Mouse (Mus musculus) kidney, embryonic 14.5 days (tissue): Measurements from ENCODE around the gene Pitpnc1. TPM values are rescaled to one million over a fixed set of nuclear protein-coding genes. Genes with fewer than 3 reads are reported as not detected.

Source experiments
- ATAC-seq: fragments of 200-750 bp; cut with Nextera tagmentation; 2 replicates; pipeline ENCODE4 v1.8.0; 2017; ENCODE audit warnings: moderate number of reproducible peaks, mild to moderate bottlenecking, moderate TSS enrichment, moderate library complexity; ENCODE audit not compliant: low FRiP score, low TSS enrichment
- H3K27ac ChIP-seq: fragments of 300-500 bp; sonication (generic); 2 replicates; pipeline ENCODE4 v1.5.1; 2014; ENCODE audit warnings: low read depth, mild to moderate bottlenecking, low read length, moderate library complexity, mixed read lengths
- H3K27me3 ChIP-seq: fragments of 300-500 bp; sonication (generic); 2 replicates; pipeline ENCODE4 v1.6.1; 2014; ENCODE audit warnings: mild to moderate bottlenecking, low read length; ENCODE audit not compliant: control insufficient read depth, insufficient read depth
- H3K36me3 ChIP-seq: fragments of 300-500 bp; sonication (generic); 2 replicates; pipeline ENCODE4 v1.6.1; 2014; ENCODE audit warnings: low read length, mixed read lengths; ENCODE audit not compliant: control insufficient read depth, insufficient read depth
- H3K4me1 ChIP-seq: fragments of 300-500 bp; sonication (generic); 2 replicates; pipeline ENCODE4 v1.6.1; 2014; ENCODE audit warnings: low read length, mixed read lengths; ENCODE audit not compliant: control insufficient read depth, insufficient read depth
- H3K4me2 ChIP-seq: fragments of 300-500 bp; sonication (generic); replicated peaks from 2 replicates; pipeline ENCODE4 v1.6.1; 2014; ENCODE audit warnings: low read depth, mild to moderate bottlenecking, low read length
- H3K4me3 ChIP-seq: fragments of 300-500 bp; sonication (generic); 2 replicates; pipeline ENCODE4 v1.5.1; 2014; ENCODE audit warnings: mild to moderate bottlenecking, low read length
- H3K9ac ChIP-seq: fragments of 300-500 bp; sonication (generic); 2 replicates; pipeline ENCODE4 v1.6.1; 2014; ENCODE audit warnings: low read depth, mild to moderate bottlenecking, low read length, moderate library complexity
- H3K9me3 ChIP-seq: fragments of 300-500 bp; sonication (generic); 2 replicates; pipeline ENCODE4 v1.6.1; 2016; ENCODE audit warnings: low read length; ENCODE audit not compliant: control insufficient read depth
- WGBS: fragments of 180-500 bp; shearing (Covaris S2); extraction: QIAGEN DNeasy Blood & Tissue Kit; methylation state at CpG from one replicate; pipeline ENCODE4 v1.1.7; 2014; 5-methylcytosine and 5-hydroxymethylcytosine counted together
- polyA plus RNA-seq: library from polyadenylated mRNA; unstranded; fragments of >200 nt; fragmentation: Nextera tagmentation; extraction: Ambion mirVana; gene quantifications from 2 replicates; pipeline ENCODE4 v1.2.1, GENCODE M21; 2014

Pitpnc1 gene
- polyA plus RNA-seq, 1 experiment from 2014 or later, result 19.4 TPM

- Histone ChIP-seq H3K9me3 (no peaks in the 10 kb centered on the region), H3K4me3 (no peak overlapping the region), H3K36me3 (no peaks in the 10 kb centered on the region), H3K9ac (no peak overlapping the region), H3K27ac (no peak overlapping the region), H3K4me1 (peaks cover 16% of the 10 kb centered on the region), H3K27me3 (no peaks in the 10 kb centered on the region), H3K4me2 (no peak overlapping the region)
- no peak for ATAC-seq
- 91% methylated on average over 6 of the region's 6 CpGs for WGBS
Observed at GRCm38 (mm10) chr11:107377326-107377725, 93.2 kb downstream of the Pitpnc1 start.

DNA sequence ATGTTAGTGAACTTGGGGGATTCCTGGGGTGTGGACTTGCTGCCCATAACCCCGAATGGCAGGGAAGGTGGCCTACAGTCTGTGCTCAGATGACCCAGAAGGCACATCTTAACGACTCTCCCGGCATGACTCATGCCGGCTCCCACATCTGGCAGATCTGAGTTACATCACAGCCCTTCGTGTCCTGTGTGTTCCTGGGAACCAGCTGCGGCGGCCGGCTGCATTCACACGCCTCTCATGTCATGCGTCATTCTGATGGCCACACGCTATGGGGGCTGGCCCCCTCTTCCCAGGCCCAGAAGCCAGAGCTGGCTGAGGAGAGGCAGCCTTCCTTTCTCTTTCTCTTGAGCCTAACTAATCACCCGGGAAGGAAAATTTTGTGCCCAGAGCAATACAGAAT, 94.2 kb downstream of the Pitpnc1 start:
- Histone ChIP-seq H3K36me3 (no peaks in the 10 kb centered on the region), H3K9ac (no peak overlapping the region), H3K27me3 (no peaks in the 10 kb centered on the region), H3K4me1 (peaks cover 16% of the 10 kb centered on the region), H3K4me2 (no peak overlapping the region), H3K9me3 (no peaks in the 10 kb centered on the region), H3K27ac (no peak overlapping the region), H3K4me3 (no peak overlapping the region)
- 27% methylated on average over 12 of the region's 12 CpGs for WGBS
- peak; percentile 77 for ATAC-seq

DNA sequence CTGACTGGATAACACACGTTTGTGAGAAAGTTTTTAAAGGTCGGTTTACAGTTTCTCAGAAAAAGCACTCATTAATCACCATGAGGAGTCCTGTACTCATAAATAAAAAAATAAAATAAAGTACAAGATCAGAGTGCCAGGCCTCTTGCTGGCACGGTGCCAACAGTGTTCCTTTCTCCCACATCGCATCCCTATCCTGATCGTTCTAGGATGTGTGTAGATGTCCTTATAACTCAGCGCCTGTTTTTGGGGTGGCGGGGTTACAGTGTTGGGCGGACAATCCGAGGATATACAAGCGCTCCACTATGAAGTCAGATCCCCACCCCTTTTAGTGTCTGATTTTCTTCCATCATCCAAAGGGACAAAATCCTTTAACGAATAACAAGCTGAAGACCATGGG, 94.7 kb downstream of the Pitpnc1 start:
- no peak for ATAC-seq
- no peak overlapping the region for H3K27ac ChIP-seq

GRCm38 (mm10) chr11:107373569-107373968, 96.9 kb downstream of the Pitpnc1 start:
- no peaks in the 10 kb centered on the region for H3K9me3 ChIP-seq
- H3K27me3 ChIP-seq, result no peaks in the 10 kb centered on the region
- H3K4me1 ChIP-seq, result peaks cover 8% of the 10 kb centered on the region
- no peak overlapping the region for H3K9ac ChIP-seq
- no peak overlapping the region for H3K4me3 ChIP-seq
- no peak for ATAC-seq
- 94% methylated on average over 6 of the region's 6 CpGs for whole genome bisulfite sequencing
- no peak overlapping the region for H3K4me2 ChIP-seq
- H3K36me3 ChIP-seq, result no peaks in the 10 kb centered on the region
- no peak overlapping the region for H3K27ac ChIP-seq

More for the DNA sequence above, 94.7 kb downstream of the Pitpnc1 start:
- Histone ChIP-seq H3K36me3 (no peaks in the 10 kb centered on the region), H3K9me3 (no peaks in the 10 kb centered on the region), H3K27me3 (no peaks in the 10 kb centered on the region), H3K4me2 (no peak overlapping the region), H3K9ac (no peak overlapping the region), H3K4me3 (no peak overlapping the region), H3K4me1 (peaks cover 16% of the 10 kb centered on the region)
- 74% methylated on average over 11 of the region's 11 CpGs for WGBS

DNA sequence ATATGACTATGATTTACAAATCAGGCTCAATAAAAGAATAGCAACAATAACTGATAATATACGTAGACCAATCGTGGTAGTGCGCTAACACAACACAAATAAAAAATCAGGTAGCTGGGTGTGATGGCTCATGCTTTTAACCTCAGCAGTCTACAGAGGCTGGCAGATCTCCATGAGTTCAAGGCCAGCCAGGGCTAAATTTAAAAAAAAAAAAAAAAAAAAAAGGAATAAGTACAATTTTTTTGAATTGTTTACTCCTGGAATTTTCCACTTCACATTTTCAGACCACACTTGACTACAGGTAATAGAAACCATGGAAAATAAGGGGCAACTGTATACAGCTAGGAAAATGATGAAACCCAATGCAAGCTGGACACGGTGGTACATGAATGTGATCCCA, 97.3 kb downstream of the Pitpnc1 start:
- Histone ChIP-seq H3K9me3 (no peaks in the 10 kb centered on the region), H3K4me3 (no peak overlapping the region), H3K27ac (no peak overlapping the region), H3K9ac (no peak overlapping the region), H3K36me3 (no peaks in the 10 kb centered on the region), H3K4me1 (peaks cover 8% of the 10 kb centered on the region), H3K4me2 (no peak overlapping the region), H3K27me3 (no peaks in the 10 kb centered on the region)
- 95% methylated on average over 4 of the region's 4 CpGs for WGBS
- no peak for ATAC-seq

- Histone ChIP-seq H3K4me3 (no peak overlapping the region), H3K36me3 (no peaks in the 10 kb centered on the region), H3K9me3 (no peaks in the 10 kb centered on the region), H3K4me2 (no peak overlapping the region), H3K4me1 (peaks cover 8% of the 10 kb centered on the region), H3K27me3 (no peaks in the 10 kb centered on the region), H3K27ac (no peak overlapping the region), H3K9ac (no peak overlapping the region)
- ATAC-seq, result no peak
- WGBS, result 84% methylated on average over 7 of the region's 7 CpGs
Observed at GRCm38 (mm10) chr11:107372688-107373087, 97.8 kb downstream of the Pitpnc1 start.

GRCm38 (mm10) chr11:107370476-107370875, 100.0 kb downstream of the Pitpnc1 start:
- no peak for ATAC-seq
- Histone ChIP-seq H3K9me3 (no peaks in the 10 kb centered on the region), H3K4me1 (no peaks in the 10 kb centered on the region; the same call in 1 of the 2 replicates), H3K27me3 (no peaks in the 10 kb centered on the region), H3K9ac (no peak overlapping the region), H3K4me3 (no peak overlapping the region), H3K36me3 (no peaks in the 10 kb centered on the region), H3K4me2 (no peak overlapping the region), H3K27ac (no peak overlapping the region)
- 87% methylated on average over 3 of the region's 3 CpGs for WGBS

DNA sequence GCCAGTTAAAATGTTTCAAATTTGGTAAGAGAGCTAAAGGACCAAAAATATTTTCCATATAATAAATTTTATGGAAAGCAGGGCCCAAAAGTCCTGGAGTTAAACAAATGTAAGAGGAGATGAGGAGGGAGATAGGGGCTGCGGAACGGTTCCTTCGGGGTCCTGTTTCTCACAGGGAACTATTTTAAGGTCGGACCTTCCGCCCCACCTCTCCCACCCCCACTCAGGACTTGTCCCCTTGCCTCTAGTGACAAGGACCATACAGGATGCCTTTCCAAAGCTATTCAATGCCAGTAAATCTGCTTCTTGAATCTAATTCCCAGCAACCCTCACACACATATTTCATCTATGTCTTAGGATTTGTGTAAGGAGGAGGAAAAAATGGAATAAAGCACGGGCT, 100.8 kb downstream of the Pitpnc1 start:
- no peak overlapping the region for H3K27ac ChIP-seq
- no peaks in the 10 kb centered on the region for H3K4me1 ChIP-seq
- no peaks in the 10 kb centered on the region for H3K36me3 ChIP-seq
- 77% methylated on average over 6 of the region's 6 CpGs for WGBS
- H3K9me3 ChIP-seq, result no peaks in the 10 kb centered on the region
- no peaks in the 10 kb centered on the region for H3K27me3 ChIP-seq
- H3K9ac ChIP-seq, result no peak overlapping the region
- no peak overlapping the region for H3K4me3 ChIP-seq
- no peak for ATAC-seq
- H3K4me2 ChIP-seq, result no peak overlapping the region

DNA sequence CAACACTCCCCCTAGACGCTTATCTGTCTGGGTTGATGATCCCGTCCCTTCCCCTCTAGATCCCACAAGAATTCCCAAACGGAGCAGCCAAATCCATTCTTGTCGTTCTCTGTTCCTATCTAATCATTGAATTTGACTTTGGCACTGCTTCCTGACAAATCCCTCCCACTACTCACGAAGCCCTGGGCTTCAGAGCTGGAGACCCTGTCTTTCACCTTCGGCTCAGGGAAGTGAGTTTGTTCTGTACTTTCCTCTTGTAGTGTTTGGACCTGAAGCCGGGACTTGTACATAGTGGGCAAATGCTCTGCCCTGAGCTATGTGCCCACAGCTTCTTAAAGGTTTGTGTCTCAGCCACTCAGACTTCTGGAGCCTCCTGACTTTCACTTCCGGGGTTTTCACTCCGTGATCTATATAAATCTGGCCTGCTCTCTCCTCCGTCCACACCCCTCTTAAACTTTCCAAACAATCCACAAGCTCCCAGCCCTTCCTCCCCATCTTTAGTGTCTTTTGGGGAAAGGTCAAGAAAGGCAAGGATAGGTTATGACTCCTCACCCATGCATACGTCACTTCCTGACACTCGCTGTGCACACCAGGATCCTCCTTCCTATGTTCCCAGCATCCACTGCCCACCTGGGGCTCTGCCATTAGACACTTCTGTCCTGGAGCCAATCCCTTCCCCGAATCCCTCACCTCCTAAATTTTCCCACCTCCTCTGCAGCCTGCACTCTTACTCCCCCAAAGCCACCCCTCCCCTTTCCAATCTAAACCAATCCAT, 104.4 kb downstream of the Pitpnc1 start:
- Histone ChIP-seq H3K4me3 (no peak overlapping the region), H3K27me3 (no peaks in the 10 kb centered on the region), H3K36me3 (no peaks in the 10 kb centered on the region), H3K9me3 (no peaks in the 10 kb centered on the region), H3K4me1 (no peaks in the 10 kb centered on the region), H3K4me2 (no peak overlapping the region), H3K9ac (no peak overlapping the region), H3K27ac (no peak overlapping the region)
- WGBS, result 63% methylated on average over 13 of the region's 13 CpGs
- ATAC-seq, result no peak
